Mouse (Mus musculus) frontal cortex, postnatal 36 days (tissue): ENCODE measurements around the gene Dedd2.

Experiments used
- DNase-seq, 2 experiments: peaks; one replicate each; pipeline ENCODE4 v3.0.0; 2022; ENCODE audit warnings: low spot score in 2 of 2

Gene Dedd2

DNA sequence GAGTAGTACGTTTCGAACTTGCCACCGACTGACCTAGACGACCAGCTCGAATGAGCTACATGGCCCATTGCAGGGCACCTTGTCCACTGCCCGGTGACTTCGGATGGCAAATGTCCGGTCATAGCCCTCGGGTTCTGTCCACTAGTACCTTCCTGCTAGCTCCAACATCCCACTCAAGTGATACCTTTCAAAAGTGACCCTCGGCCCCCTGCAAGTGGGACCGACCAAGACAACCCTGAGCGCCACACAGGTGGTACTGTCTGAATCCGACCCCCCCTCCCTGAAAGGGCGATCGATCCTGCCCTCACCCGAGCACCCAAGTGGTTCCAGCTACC lies 1.0 kb downstream of the Dedd2 start:
- DNase-seq, result no peak

DNA sequence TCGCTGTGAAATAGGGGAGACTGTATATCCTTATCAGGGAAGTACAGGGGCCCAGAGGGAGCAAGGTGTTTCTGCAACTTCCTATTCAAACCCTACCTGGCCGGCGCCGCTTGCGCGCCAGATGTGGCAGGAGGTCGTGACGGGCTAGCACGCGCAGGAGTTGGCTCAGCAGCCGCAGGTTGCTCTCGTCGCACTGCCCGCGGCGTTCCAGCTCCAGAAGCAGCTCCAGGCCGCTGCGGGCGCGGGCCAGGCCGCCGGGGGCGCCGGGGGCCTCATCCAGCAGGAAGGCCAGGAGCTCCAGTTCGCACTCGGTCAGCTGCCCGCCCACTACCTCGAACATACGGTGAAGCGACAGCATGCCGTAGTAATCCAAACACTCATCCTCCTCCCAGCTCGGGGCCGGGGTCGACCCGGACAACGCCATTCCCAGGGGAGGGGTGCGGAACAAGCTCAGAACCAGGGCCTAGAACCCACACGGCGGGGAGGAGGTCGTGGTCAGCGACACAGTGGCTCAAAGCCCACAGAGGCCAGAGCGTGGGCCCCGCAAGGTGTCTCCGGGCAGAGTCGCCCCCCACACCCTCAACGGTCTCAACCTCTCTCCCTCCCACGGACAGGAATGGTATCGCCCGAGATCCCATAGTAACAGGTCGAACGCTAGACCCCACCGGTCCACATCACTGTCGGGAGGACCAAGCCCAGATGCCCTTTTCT lies 1.6 kb downstream of the Dedd2 start:
- peak; percentile 30 to 41 for DNase-seq

DNA sequence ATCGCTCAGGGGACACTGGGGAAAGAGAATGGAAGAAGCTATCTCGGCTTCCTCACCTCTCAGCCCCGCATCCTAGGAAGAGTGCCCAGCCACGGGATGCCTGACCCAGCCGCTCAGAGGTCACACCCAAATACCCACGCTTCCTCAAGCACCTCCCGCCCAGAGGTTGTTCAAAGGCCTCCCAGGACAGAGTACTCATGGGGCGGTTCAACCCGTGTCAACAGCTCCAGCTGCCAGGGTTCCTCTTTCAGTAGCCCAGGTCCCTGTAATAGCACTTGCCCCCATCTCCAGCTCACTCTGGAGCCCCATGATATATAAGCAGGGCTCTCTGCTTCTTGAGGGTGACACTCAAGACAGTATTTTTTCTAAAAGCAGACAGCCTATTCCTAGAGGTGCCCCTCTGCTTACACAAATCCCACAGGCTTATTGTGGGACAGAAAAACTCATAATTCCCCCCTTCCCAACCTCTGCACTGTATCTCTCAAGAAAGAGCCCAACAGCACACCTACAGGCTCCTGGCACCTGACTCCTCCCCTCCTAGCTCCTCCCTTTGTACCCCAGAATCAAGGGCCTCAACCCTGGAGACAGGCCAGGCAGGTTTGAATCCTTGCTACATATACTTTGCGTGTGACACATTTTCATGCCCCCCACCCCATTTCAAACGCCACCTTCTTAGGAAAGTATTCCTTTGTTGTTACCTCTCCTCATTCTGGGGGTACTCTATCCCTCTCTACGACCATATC lies 2.6 kb downstream of the Dedd2 start:
- no peak for DNase-seq

DNA sequence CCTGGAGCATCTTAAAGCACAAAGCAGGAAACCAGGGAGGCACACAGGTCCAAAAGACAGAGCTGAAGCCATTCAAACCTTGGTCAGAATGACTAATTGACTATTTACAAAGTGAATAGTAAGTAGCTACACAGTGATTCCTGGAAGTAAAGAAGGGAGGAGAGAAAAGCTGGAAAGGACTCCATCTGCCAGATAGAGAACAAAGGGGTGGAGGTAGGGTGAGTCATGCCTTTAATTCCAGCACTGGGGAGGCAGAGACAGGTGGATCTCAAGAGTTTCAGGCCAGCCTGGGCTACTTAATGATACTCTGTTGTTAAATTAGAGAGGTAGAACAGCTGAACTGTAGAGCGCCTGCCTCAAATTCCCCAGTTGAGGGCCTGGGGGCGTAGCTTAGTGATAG lies 6.2 kb downstream of the Dedd2 start:
- DNase-seq, result no peak

DNA sequence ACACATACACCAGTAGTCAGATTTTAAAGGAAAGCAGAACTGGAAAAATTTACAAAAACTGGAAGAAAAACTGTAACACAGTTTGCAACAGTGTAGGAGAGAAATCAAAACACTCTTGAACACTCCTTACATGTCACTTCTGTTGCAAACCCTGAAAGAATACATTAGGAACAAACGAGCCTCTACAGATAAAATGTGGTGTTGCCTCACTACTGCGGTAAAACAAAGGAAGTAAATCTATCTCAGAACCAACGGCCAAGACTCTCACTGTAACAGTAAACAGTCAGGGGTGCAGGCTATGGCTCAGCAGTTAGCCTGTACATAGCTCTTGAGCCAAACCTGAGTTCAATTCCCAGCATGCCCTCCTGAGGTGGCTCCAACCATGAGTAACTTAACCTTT lies 7.3 kb downstream of the Dedd2 start:
- no peak for DNase-seq

DNA sequence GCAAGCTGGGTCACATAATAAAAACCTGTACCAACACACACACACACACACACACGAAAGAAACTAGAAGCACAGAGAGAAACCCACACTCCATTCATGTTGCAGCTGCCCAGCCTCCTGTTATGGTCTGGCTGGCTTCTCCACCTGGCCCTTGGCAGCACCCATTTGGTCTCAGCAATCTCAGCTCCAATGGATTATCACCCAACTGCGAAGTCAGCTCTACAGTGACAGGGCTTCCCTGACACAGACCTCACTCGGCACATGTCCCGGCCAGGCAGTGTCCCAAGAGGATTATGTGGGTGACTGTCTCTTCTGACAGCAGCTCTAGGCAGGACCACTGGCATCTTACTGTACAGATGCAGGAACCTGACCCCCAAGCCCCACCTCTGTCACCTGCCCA lies 9.9 kb downstream of the Dedd2 start:
- DNase-seq, result no peak

DNA sequence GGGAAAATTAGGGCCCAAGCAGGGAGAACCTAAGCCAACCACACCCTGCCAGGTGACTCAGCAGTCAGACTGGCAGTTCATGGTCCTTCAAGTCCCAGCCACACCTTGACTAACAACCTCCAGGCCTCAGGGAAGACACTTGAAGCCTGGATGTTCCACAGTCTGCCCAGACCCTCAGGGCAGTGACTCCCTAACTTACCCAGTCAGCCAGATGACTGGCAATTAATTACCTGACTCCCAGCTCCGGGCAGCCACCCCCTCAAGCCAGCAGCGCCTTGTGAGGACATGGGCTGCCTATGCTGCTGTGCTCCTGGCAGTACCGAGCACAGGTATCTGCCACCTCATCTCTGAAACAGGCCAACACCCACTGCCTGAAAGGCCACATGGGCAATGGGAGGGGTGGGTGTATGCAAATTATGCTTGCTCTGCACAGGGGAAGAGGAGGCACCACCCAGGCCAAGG lies 11.2 kb downstream of the Dedd2 start:
- DNase-seq, result no peak

DNA sequence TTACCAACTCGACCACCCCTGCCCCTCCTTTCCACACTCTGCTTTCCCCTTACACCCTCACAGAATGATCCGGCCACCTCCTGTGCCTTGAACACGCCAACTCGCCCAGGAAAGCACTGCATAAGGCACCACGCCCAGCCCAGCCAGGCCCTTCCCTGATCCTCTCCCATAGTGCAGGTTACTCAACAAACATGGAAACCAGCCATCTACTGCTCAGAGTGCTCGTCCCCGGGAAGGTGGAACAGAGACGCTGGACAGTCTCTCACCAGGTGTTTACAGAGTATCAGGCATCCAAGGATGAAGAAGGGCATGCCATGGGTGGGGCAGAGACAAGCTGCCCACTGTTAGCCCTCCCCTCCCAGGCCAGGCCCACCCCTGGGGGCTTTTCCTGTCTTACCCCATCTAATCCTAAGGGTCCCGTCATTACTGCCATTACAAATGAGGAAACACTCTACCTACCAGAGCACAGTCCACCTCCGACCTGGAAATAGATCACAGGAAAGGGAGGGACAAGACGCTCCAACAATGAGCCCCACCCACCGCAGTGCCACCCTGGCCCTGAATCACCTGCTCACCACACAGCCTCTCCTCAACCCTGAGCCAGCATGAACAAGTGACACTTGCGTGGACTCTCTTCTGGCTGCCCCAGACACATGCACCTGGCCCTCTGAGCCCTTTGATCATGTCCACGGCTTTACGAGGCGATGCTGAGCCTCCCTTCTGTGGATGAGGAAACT lies 14.2 kb downstream of the Dedd2 start:
- DNase-seq, result no peak

DNA sequence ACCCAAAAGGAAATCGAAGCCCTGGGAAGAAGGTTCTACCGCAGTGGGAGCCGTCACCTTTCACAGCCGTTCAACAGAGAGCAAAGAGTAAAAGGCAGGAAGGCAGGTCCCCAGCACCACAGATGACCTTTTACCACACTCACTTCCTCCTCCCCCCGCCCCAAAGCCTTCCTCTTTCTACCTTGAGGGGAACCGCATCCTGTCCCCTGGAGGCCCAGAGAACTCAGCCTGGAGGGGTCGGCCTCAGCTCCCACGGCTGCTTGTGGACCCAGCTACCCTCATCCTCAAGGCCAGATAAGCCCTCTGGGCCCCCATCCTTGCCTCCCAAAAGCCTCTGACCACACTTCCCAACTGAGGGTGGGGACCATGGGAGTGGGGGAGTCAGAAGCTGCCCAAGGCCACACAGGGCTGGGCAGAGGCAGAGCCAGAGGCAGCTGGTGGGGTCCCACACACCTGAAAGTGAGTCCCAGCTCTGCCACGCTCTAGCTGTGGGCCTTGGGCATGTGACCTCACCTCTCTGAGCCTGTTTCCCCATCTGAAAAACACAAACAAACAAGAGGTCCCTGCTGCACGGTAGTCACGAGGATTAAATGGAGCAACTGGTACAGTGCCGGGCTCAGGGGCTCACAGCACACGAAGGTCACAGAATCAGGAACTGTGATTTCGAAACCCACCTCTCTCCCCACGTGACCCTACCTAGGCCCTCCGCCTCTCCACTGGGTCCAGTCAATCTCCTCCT lies 14.9 kb downstream of the Dedd2 start:
- DNase-seq, result no peak

DNA sequence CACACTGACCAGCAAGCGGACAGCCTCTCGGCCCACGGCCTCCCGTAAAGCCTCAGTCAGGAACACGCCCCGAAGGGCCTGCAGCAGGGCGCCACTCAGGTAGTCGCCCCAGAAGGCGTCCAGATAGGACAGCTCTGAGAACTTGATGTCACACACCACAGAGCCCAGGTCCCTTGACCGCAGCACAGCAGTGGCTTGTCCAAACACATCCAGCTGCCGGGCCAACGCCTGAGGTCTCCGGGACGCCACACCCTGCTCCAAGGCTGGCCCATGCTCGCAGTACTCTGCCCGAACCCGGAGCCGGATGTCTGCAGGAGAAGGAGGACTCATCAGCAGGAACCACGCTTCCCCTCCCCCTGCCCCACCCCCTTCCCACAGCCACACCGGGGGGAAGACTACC lies 16.8 kb downstream of the Dedd2 start:
- DNase-seq, result no peak

DNA sequence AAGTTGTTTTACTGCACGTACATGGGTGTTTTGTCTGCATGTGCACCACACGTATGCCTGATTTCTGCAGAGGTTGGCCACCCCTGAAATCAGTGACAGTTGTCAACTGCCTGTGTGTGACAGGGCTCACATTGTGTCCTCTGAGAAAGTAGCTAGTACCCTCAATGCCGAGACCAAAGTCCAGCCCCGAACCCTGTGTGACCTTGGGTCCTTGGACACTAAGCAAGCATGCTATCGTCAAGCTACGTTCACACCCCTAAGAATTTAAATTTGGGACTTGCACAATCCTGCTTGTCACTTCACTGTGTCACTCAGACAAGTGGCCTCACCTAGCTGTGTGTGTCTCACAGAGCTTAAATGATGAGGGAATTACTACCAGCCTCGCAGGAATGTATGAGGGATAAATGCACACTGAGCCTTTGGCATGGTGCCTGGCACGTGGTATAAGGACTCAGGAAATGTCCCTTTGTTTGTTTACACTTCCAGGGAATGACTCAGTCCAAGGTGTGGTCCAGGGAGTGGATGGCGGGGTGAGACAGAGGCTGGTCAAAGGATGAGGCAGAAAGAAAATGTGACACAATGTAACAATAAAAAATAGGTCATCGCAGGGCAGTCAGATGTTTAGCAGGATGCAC lies 22.9 kb downstream of the Dedd2 start:
- DNase-seq, result no peak

DNA sequence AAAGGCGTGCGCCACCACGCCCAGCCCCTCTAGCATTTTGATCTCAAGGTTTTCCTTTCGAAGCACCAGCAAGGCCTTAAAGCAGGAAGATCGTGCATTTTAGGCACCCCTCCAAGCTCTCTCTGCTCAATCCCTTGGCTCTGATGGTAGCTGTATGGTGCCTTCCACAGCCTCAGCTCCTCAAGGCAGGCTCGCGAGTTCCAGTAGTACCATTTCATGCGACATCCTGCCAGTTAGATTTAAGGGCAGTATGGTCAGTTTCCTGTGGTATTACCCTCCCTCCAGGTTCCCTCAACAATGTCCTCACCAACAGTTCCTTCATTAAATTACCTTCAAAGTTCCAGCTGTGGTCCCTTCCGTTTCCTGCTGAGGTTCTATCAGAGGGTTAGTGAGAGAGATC lies 24.3 kb downstream of the Dedd2 start:
- DNase-seq, result no peak

DNA sequence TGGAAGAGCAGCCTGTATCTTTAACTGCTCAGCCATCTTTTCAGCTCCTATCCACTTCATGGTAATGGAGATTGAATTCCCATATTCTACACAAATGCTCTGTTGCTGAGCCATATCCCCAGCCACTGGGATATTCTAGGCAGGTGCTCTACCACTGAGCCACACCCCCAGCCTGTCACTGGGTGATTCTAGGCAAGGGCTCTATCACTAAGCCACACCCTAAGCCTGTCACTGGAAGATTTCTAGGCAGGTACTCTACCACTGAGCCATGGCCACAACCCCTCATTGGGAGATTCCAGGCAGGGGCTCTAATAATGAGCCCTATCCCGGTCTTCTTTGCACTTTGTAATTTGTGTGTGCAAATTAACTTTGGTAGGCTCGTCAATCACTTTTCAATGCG lies 25.3 kb downstream of the Dedd2 start:
- no peak for DNase-seq

DNA sequence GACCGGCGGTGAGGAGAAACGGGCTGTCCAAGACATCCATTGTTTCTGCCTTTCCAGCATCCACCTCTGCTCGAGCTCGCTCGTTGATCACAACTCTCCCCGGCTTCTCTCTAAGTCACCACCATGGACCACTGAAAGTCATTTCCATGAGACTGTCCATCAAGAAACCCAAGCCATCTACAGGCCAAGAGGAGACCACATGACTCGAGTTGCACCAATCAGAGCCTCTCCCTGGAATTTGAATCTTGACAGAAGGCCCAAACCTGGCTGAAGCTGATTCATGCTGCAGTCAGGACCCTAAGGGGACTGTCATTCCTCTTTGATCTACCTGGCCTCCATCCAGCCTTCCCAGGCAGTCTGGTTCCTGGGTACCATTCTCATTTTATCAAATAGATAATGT lies 28.3 kb downstream of the Dedd2 start:
- DNase-seq, result no peak

DNA sequence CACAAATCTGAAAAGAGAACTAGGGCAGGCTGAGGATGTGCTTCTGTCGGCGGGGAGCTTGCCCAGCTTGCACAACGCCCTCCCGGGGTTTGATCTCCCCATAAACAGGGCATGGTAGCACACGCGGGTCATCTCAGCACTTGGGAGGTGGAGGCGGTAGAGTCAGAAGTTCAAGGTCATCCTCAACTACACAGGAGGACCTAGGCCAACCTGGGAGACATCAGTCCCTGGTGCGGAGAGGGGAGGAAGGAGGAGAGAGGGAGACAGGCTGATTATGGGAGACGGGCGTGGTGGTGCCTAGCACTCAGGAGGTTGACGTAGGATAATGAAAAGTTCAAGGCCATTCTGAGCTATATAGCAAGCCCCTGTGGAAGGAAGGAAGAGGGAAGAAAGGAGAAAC lies 29.6 kb downstream of the Dedd2 start:
- DNase-seq, result no peak

DNA sequence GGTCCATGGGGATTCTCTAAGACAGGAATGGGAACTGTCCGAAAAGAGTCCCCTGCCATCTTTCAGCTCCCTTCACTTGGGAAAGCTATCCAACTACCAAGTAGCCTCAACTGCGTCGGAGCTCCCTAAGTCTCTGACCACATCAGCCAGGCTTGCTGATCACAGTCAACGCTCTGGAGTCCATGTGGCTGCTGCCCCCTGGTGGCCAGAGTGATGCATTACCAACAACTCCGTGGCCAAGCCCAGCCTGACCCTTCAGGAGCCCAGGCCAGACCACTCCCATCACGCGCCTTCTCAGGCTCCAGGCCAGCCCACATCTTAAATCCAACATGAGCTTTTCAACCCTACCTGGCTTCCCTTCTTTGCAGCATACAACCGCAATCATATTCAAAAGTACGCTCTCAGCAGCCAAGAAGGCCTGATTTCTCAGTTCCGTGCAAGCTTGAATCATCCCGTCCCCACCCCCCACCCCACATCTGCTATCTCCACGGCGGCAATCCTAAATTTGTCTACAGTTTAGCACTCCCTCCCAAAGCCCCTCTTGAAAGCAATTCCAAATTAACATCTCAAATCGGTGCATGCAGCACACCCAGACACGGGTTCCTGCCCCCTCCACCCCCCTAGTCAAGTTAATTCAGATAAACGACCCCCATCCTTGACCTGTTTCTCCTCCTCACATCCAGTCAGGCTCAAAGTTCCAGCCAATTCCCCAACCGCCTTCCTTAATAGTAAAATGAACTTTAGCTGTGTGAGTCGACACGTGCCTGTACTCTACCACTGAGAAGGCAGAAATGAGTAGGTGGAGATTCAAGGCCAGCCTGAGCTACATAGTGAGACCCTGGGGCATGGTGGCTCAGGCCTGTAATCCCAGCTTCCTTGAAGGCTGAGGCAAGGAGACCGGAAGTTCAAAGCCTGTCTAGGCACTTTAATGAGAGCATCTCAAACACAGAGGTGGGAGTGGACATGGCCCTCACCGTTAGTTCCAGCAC lies 32.5 kb downstream of the Dedd2 start:
- DNase-seq, result peak; percentile 90

DNA sequence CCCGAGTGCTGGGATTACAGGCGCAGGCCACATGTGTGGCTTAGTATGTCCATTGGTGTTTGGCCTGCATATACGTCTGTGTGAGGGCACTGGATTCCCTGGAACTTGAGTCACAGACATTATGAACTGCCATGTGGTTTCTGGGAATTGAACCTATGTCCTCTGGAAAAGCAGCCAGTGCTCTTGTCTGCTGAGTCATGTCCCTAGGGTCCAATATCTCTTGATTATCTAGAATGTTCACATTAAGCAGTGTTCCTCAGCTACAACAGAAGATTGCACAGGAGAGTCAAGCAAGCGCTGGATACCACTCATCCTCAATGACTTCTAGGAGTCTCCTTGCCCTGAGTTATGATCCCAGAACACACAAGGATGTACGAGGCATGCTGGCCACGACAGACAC lies 36.3 kb downstream of the Dedd2 start:
- DNase-seq, result no peak

DNA sequence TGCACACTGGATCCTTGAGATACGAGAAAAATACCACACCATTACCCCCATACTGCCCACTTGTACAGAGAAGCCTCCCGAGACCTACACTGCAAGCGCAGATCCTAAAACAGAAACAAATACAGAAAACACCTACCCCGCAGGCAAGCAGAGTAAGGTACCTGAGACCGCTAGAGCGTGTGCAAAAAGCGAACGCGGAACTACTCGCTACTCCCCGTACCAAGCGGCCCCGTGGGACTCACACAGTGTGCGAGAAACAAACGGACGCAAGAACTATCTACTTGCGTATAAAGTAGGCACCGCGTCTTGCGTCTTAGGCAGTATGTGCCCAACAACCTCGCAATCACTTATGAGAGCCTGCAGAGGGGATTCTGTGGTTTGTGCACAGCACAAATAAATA lies 38.6 kb downstream of the Dedd2 start:
- no peak for DNase-seq

DNA sequence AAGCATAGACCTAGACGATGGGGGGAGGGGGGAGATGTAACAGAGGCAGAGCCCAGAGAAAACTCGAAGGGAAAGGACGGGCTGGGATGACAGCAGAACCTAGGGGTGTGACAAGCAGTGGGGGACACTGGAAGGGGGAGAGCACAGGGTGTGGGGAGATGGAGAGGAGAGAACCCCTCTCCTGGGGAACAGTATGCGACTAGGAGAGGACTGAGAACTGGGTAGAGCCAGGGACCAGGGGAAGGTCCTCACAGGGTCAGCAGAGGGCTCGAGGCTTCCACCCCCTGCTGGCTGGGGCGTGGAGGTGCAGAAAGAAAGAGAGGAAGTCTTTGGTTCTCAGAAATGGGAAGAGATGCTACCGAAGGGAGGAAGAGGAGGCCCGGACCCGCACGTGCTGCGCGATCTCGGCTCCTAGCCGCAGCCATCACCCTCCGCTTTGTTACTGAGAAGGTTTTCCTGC lies 39.1 kb downstream of the Dedd2 start:
- no peak for DNase-seq

DNA sequence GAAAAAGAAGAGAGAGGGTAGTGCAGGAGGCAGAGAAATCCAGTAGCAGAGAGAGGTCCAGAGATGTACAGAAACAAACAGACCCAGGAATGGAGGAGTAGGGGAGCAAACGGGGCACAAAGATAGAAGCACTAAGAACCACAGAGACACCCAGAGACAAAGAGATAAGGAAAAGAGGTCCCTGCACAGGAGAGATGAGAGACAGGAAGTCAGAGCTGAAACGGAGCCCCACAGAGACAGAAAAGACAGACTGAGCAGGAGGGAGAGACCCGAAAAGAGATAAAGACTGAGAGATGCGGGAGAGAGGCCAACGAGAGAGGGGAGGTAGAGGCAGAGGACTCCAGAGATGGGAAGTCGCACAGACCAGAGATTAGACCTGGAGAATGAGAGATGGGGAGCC lies 39.9 kb downstream of the Dedd2 start:
- no peak for DNase-seq
